21 mouse cellular contexts compared by ENCODE assay signal in genomic region chr17:88272161-88272560, GRCm38 (mm10).
"Had no signal": no experiment of that assay in that cellular context is flagged by ENCODE, and none has a peak within 500 bp of the region (broad histone marks: within the 10 kb centered on the region; RNA-seq: fewer than 3 reads in every experiment).

No protein-coding gene starts in this region.

- H3K4me3 ChIP-seq: kidney, embryonic 15.5 days; left cerebral cortex, adult 2 months; liver, embryonic 13.5 days; midbrain, embryonic 12.5 days; midbrain, embryonic 15.5 days; neural tube, embryonic 12.5 days; neural tube, embryonic 15.5 days had no signal

- DNase-seq: kidney, adult 8-10 months; kidney, postnatal 10 days; kidney, postnatal 36 days; layer of hippocampus, postnatal 36 days; liver, embryonic 13.5 days; lung, embryonic 14.5 days; right cerebral cortex, adult 18-20 months; right cerebral cortex, postnatal 14 days; right cerebral cortex, postnatal 4 days; thymus, adult 18-20 months; thymus, postnatal 14 days; thymus, postnatal 4 days had no signal

- H3K27me3 ChIP-seq: kidney, embryonic 15.5 days; liver, embryonic 13.5 days; midbrain, embryonic 12.5 days; midbrain, embryonic 15.5 days; neural tube, embryonic 12.5 days; neural tube, embryonic 15.5 days had no signal

- H3K4me2 ChIP-seq: kidney, embryonic 15.5 days; liver, embryonic 13.5 days; lung, embryonic 14.5 days; midbrain, embryonic 12.5 days; midbrain, embryonic 15.5 days; neural tube, embryonic 12.5 days; neural tube, embryonic 15.5 days had no signal

- H3K4me1 ChIP-seq: liver, embryonic 13.5 days had no signal

- H3K27ac ChIP-seq: kidney, embryonic 15.5 days; left cerebral cortex, adult 2 months; liver, embryonic 13.5 days; macrophage; midbrain, embryonic 12.5 days; midbrain, embryonic 15.5 days; neural tube, embryonic 12.5 days; neural tube, embryonic 15.5 days; stomach, postnatal 0 days had no signal

- H3K9ac ChIP-seq: kidney, embryonic 15.5 days; liver, embryonic 13.5 days; lung, embryonic 14.5 days; midbrain, embryonic 12.5 days; midbrain, embryonic 15.5 days; neural tube, embryonic 12.5 days; neural tube, embryonic 15.5 days had no signal

- H3K9me3 ChIP-seq: kidney, embryonic 15.5 days; midbrain, embryonic 15.5 days; neural tube, embryonic 15.5 days had no signal

- ATAC-seq: lung, postnatal 0 days; midbrain, embryonic 15.5 days had no signal

- H3K36me3 ChIP-seq: kidney, embryonic 15.5 days; liver, embryonic 13.5 days; midbrain, embryonic 12.5 days; midbrain, embryonic 15.5 days; neural tube, embryonic 12.5 days; neural tube, embryonic 15.5 days had no signal
